Mouse (Mus musculus) ES-E14 (cell line): Measurements from ENCODE around the gene Hoxd9.

ENCODE experiments used
- HCFC1 ChIP-seq: IDR thresholded peaks from 2 replicates; pipeline ENCODE4 v1.6.1; 2012; ENCODE audit warnings: low read length, inconsistent platforms, borderline replicate concordance; ENCODE audit not compliant: insufficient read depth
- ZC3H11A ChIP-seq: IDR thresholded peaks from 2 replicates; pipeline ENCODE4 v1.6.1; 2012; ENCODE audit warnings: low read depth, mild to moderate bottlenecking, inconsistent platforms, low read length, borderline replicate concordance
- ZNF384 ChIP-seq: IDR thresholded peaks from 2 replicates; pipeline ENCODE4 v1.6.1; 2012; ENCODE audit warnings: low read depth, low read length, inconsistent platforms

DNA sequence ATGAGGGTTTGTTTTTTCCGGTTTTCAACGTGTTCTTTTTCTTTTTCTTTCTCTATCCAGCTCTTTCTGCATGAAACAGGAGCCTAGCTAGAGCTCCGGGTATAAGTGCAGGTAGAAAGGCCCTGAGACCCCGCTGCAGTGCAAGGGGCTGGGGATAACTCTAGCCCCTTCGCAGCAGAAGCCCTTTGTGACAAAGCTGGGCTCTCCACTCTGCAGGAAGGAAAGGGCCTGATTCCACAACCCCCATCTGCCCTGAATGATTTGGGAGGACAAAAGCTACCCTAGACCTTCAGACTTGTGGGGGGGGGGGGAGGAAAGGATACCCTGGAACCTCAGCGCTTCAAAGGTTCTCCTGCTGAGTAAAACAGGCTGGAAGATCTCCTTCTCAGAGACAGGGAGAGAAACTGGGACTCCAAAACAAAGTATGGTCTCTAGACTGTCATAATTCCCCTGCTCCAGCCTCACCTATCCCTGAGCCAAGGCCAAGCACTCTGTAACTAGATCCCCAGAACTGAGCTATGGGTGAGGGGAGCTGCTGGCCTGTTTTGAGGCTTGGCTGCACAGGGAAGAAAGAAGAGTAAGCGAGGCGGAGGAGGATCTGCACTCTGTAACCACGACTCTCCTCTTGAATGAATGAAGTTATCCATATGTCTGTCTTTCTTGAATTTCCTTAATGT is 21.0 kb upstream of the Hoxd9 start:
- TF ChIP-seq ZC3H11A (no peak), HCFC1 (no peak), ZNF384 (no peak)
